25 mouse cellular contexts compared by ENCODE assay signal in genomic region chr12:108742241-108742640, GRCm38 (mm10). TPM values are rescaled to one million over a fixed set of nuclear protein-coding genes. Genes with fewer than 3 reads are reported as not detected.
DNase-seq lines count a peak whose midpoint lies in the region; ATAC-seq and TF ChIP-seq lines count a peak whose summit lies in the region.
"Had no signal": no experiment of that assay in that cellular context is flagged by ENCODE, and none has a peak within 500 bp of the region (broad histone marks: within the 10 kb centered on the region; RNA-seq: fewer than 3 reads in every experiment).

No protein-coding gene starts in this region.

- WGBS in forebrain, embryonic 10.5 days: 91% methylated on average over 4 of the region's 4 CpGs
- WGBS in forebrain, postnatal 0 days: 88% methylated on average over 4 of the region's 4 CpGs
- 77% methylated on average over 4 of the region's 4 CpGs for WGBS in heart, embryonic 10.5 days
- WGBS in kidney, postnatal 0 days: 48% methylated on average over 4 of the region's 4 CpGs

- peak; percentile 11 for DNase-seq in forebrain, embryonic 10.5 days (ENCODE audit: extremely low spot score, low spot score)
- DNase-seq in forebrain, postnatal 0 days: no peak
- peak; percentile 63 for DNase-seq in heart, embryonic 10.5 days (ENCODE audit: low spot score)
- no peak for DNase-seq in heart, postnatal 14 days
- DNase-seq in kidney, postnatal 0 days (ENCODE audit: low spot score): peak; percentile 18
- no peak for DNase-seq in kidney, postnatal 4 days
- DNase-seq: adrenal gland, adult 8-10 months; adrenal gland, postnatal 14 days; adrenal gland, postnatal 36 days; B cell, adult 2 months; cerebellum, adult 11-12 months; cerebellum, adult 2 months; cerebellum, adult 9-10 months; cerebellum, postnatal 10 days; cerebellum, postnatal 25 days had no signal

- H3K4me3 ChIP-seq in forebrain, embryonic 10.5 days: no peak overlapping the region
- H3K4me3 ChIP-seq in forebrain, postnatal 0 days (ENCODE audit: low read depth, low read length): no peak overlapping the region
- H3K4me3 ChIP-seq in heart, embryonic 10.5 days: no peak overlapping the region
- no peak overlapping the region for H3K4me3 ChIP-seq in kidney, postnatal 0 days (replicated peaks; ENCODE audit: low read depth, low read length)
- H3K4me3 ChIP-seq: embryonic facial prominence, embryonic 13.5 days; embryonic facial prominence, embryonic 15.5 days; erythroblast, embryonic 14.5 days; forebrain, embryonic 13.5 days; forebrain, embryonic 15.5 days had no signal

- no peak for ATAC-seq in forebrain, postnatal 0 days
- ATAC-seq in kidney, postnatal 0 days (replicated peaks; ENCODE audit: low FRiP score, low read depth): 0 out of 2 replicates have a peak, but pooled peaks have one; percentile 33
- ATAC-seq: activated CD4-positive, CD25-positive, alpha-beta regulatory T cell, adult 4 months; CD4-positive, CD25-positive, alpha-beta regulatory T cell, adult 4 months; forebrain, embryonic 13.5 days; forebrain, embryonic 15.5 days; Patski had no signal

- no peaks in the 10 kb centered on the region for H3K4me1 ChIP-seq in forebrain, embryonic 10.5 days
- H3K4me1 ChIP-seq in forebrain, postnatal 0 days (ENCODE audit: insufficient read depth): no peaks in the 10 kb centered on the region
- no peaks in the 10 kb centered on the region for H3K4me1 ChIP-seq in heart, embryonic 10.5 days
- no peaks in the 10 kb centered on the region for H3K4me1 ChIP-seq in kidney, postnatal 0 days (replicated peaks; ENCODE audit: insufficient read depth, low read length)
- H3K4me1 ChIP-seq: embryonic facial prominence, embryonic 13.5 days; embryonic facial prominence, embryonic 15.5 days; forebrain, embryonic 13.5 days; forebrain, embryonic 15.5 days had no signal

- intact Hi-C loops in heart, postnatal 14 days (cut with DNase I): no loop called here

- no peak overlapping the region for H3K27ac ChIP-seq in forebrain, embryonic 10.5 days
- no peak overlapping the region for H3K27ac ChIP-seq in forebrain, postnatal 0 days (ENCODE audit: low read depth, low read length)
- no peak overlapping the region for H3K27ac ChIP-seq in heart, embryonic 10.5 days
- no peak overlapping the region for H3K27ac ChIP-seq in kidney, postnatal 0 days
- H3K27ac ChIP-seq: embryonic facial prominence, embryonic 13.5 days; embryonic facial prominence, embryonic 15.5 days; forebrain, embryonic 13.5 days; forebrain, embryonic 15.5 days had no signal

- H3K9me3 ChIP-seq in forebrain, embryonic 10.5 days: no peaks in the 10 kb centered on the region
- H3K9me3 ChIP-seq in forebrain, postnatal 0 days (ENCODE audit: low read length): no peaks in the 10 kb centered on the region
- H3K9me3 ChIP-seq in heart, embryonic 10.5 days: no peaks in the 10 kb centered on the region
- no peaks in the 10 kb centered on the region for H3K9me3 ChIP-seq in kidney, postnatal 0 days (replicated peaks; ENCODE audit: low read length)
- H3K9me3 ChIP-seq: embryonic facial prominence, embryonic 15.5 days; forebrain, embryonic 13.5 days; forebrain, embryonic 15.5 days had no signal

- no peak overlapping the region for H3K4me2 ChIP-seq in forebrain, postnatal 0 days (ENCODE audit: low read depth)
- no peak overlapping the region for H3K4me2 ChIP-seq in kidney, postnatal 0 days (ENCODE audit: low read length)
- H3K4me2 ChIP-seq: embryonic facial prominence, embryonic 13.5 days; embryonic facial prominence, embryonic 15.5 days; forebrain, embryonic 13.5 days; forebrain, embryonic 15.5 days had no signal

- no peak overlapping the region for H3K9ac ChIP-seq in forebrain, postnatal 0 days
- no peak overlapping the region for H3K9ac ChIP-seq in kidney, postnatal 0 days (ENCODE audit: low read depth, low read length)
- H3K9ac ChIP-seq: embryonic facial prominence, embryonic 13.5 days; embryonic facial prominence, embryonic 15.5 days; forebrain, embryonic 13.5 days; forebrain, embryonic 15.5 days had no signal

- H3K36me3 ChIP-seq in forebrain, embryonic 10.5 days (replicated peaks): no peaks in the 10 kb centered on the region
- H3K36me3 ChIP-seq in forebrain, postnatal 0 days (ENCODE audit: insufficient read depth): no peaks in the 10 kb centered on the region
- no peaks in the 10 kb centered on the region for H3K36me3 ChIP-seq in heart, embryonic 10.5 days
- no peaks in the 10 kb centered on the region for H3K36me3 ChIP-seq in kidney, postnatal 0 days (ENCODE audit: insufficient read depth, low read length)
- H3K36me3 ChIP-seq: embryonic facial prominence, embryonic 13.5 days; embryonic facial prominence, embryonic 15.5 days; forebrain, embryonic 15.5 days; G1E had no signal

- H3K27me3 ChIP-seq in forebrain, embryonic 10.5 days (ENCODE audit: poor library complexity, severe bottlenecking): no peaks in the 10 kb centered on the region
- no peaks in the 10 kb centered on the region for H3K27me3 ChIP-seq in forebrain, postnatal 0 days (ENCODE audit: insufficient read depth, low read length)
- no peaks in the 10 kb centered on the region for H3K27me3 ChIP-seq in heart, embryonic 10.5 days (ENCODE audit: insufficient read depth, poor library complexity, severe bottlenecking)
- no peaks in the 10 kb centered on the region for H3K27me3 ChIP-seq in kidney, postnatal 0 days (ENCODE audit: insufficient read depth, low read length)
- H3K27me3 ChIP-seq: embryonic facial prominence, embryonic 13.5 days; embryonic facial prominence, embryonic 15.5 days; forebrain, embryonic 13.5 days; forebrain, embryonic 15.5 days; Patski had no signal

- TF ChIP-seq CTCF in forebrain, postnatal 0 days (IDR thresholded peaks at IDR 0.05; ENCODE audit: low read depth): no peak
- TF ChIP-seq CTCF in kidney, postnatal 0 days (IDR thresholded peaks at IDR 0.05; ENCODE audit: low read depth): no peak

RNA-seq across cellular contexts. Expression of gene Degs2, which starts 40.1 kb away (rescaled TPM):
- 1.1 and 1.7 TPM in 2 replicates for polyA plus RNA-seq in forebrain, embryonic 10.5 days (2016; fragmentation: Nextera tagmentation; extraction: Ambion mirVana)
- total RNA-seq in forebrain, postnatal 0 days (2014; rRNA removed): 0.15 TPM in 1 of 2 replicates, not detected in the other
- 0.50 and 0.88 TPM in 2 replicates for polyA plus RNA-seq in forebrain, postnatal 0 days (2015; fragmentation: Nextera tagmentation; extraction: Ambion mirVana)
- 0.39 and 0.94 TPM in 2 replicates for polyA plus RNA-seq in heart, embryonic 10.5 days (2016; fragmentation: Nextera tagmentation; extraction: Ambion mirVana)
- total RNA-seq in heart, postnatal 14 days (2021): under 1 TPM; 0.27 to 0.81 TPM
- 19.0 and 21.5 TPM in 2 replicates for polyA plus RNA-seq in kidney, postnatal 0 days (2015; fragmentation: Nextera tagmentation; extraction: Ambion mirVana)
- total RNA-seq: adrenal gland, adult 8-10 months; adrenal gland, postnatal 14 days; CH12.LX; G1E had no signal
- polyA plus RNA-seq: erythroblast, embryonic 14.5 days; G1E had no signal

RNA-seq across cellular contexts. Expression of gene Yy1, which starts 50.5 kb away (rescaled TPM):
- polyA plus RNA-seq in forebrain, embryonic 10.5 days (2016; fragmentation: Nextera tagmentation; extraction: Ambion mirVana): 15.1 and 15.4 TPM in 2 replicates
- total RNA-seq in forebrain, postnatal 0 days (2014; rRNA removed): 31.9 and 33.8 TPM in 2 replicates
- polyA plus RNA-seq in forebrain, postnatal 0 days (2015; fragmentation: Nextera tagmentation; extraction: Ambion mirVana): 7.4 and 8.8 TPM in 2 replicates
- 11.8 and 17.5 TPM in 2 replicates for polyA plus RNA-seq in heart, embryonic 10.5 days (2016; fragmentation: Nextera tagmentation; extraction: Ambion mirVana)
- 10 to 100 TPM; 39.3 to 41.4 TPM for total RNA-seq in heart, postnatal 14 days (2021)
- 15.6 and 17.3 TPM in 2 replicates for polyA plus RNA-seq in kidney, postnatal 0 days (2015; fragmentation: Nextera tagmentation; extraction: Ambion mirVana)

Comparison
In these comparisons a context has a peak if more than half of its experiments do, and no peak if none do; other contexts are left out.
1. DNase-seq: peak in forebrain, embryonic 10.5 days (single experiment), heart, embryonic 10.5 days (single experiment) and kidney, postnatal 0 days (single experiment); none in forebrain, postnatal 0 days (single experiment), heart, postnatal 14 days (0 of 2) and kidney, postnatal 4 days (0 of 2).